In the genomic region with DNA sequence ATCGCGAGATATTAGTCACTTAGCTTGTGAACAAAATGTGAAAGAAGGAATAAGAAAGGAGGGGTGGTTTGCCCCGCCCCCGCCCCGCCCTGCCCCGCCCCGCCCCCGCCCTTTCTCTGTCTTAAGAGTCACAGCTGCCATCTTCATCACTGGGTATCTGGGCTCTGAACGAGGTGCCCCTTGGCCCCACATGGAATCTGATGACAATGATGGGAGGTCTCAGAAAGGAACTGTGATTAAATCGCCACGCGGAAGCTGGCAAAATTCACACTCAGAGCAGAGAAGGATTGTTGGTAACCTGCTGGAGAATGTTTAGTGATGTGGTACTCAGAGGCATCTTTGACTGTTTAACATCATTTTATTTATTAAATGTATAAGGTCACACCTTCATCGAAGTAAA, we compare ENCODE assay signal across 8 mouse cellular contexts.
DNase-seq lines count a peak whose midpoint lies in the region; ATAC-seq and TF ChIP-seq lines count a peak whose summit lies in the region.
"Had no signal": no experiment of that assay in that cellular context is flagged by ENCODE, and none has a peak within 500 bp of the region (broad histone marks: within the 10 kb centered on the region; RNA-seq: fewer than 3 reads in every experiment).

No protein-coding gene starts in this region.

- peak overlapping the region; percentile 30 for H3K4me3 ChIP-seq in kidney, embryonic 15.5 days (replicated peaks)
- H3K4me3 ChIP-seq in forebrain, postnatal 0 days (ENCODE audit: low read depth, low read length) = no peak overlapping the region
- H3K4me3 ChIP-seq in limb, embryonic 12.5 days (replicated peaks) = peak overlapping the region; percentile 24
- H3K4me3 ChIP-seq in neural tube, embryonic 14.5 days (ENCODE audit: low read depth, low read length) = no peak overlapping the region

- no peaks in the 10 kb centered on the region for H3K36me3 ChIP-seq in kidney, embryonic 15.5 days
- H3K36me3 ChIP-seq in forebrain, postnatal 0 days (ENCODE audit: insufficient read depth) = no peaks in the 10 kb centered on the region
- H3K36me3 ChIP-seq in limb, embryonic 12.5 days = no peaks in the 10 kb centered on the region
- no peaks in the 10 kb centered on the region for H3K36me3 ChIP-seq in neural tube, embryonic 14.5 days (ENCODE audit: control insufficient read depth, insufficient read depth, low read length)

- WGBS in kidney, embryonic 15.5 days = 18% methylated on average over 13 of the region's 13 CpGs
- WGBS in forebrain, postnatal 0 days = 30% methylated on average over 13 of the region's 13 CpGs
- WGBS in limb, embryonic 12.5 days = 18% methylated on average over 13 of the region's 13 CpGs
- WGBS in neural tube, embryonic 14.5 days = 21% methylated on average over 13 of the region's 13 CpGs

- peaks cover 9% of the 10 kb centered on the region for H3K4me1 ChIP-seq in kidney, embryonic 15.5 days
- peaks cover 3% of the 10 kb centered on the region; the same call in 1 of the 2 replicates for H3K4me1 ChIP-seq in forebrain, postnatal 0 days (ENCODE audit: insufficient read depth)
- H3K4me1 ChIP-seq in limb, embryonic 12.5 days (replicated peaks) = peaks cover 10% of the 10 kb centered on the region
- peaks cover 10% of the 10 kb centered on the region; the same call in 1 of the 2 replicates for H3K4me1 ChIP-seq in neural tube, embryonic 14.5 days (ENCODE audit: control insufficient read depth, insufficient read depth, low read length)

- H3K9ac ChIP-seq in kidney, embryonic 15.5 days = no peak overlapping the region
- no peak overlapping the region for H3K9ac ChIP-seq in forebrain, postnatal 0 days
- no peak overlapping the region; the same call in 1 of the 2 replicates for H3K9ac ChIP-seq in limb, embryonic 12.5 days (replicated peaks)
- no peak overlapping the region for H3K9ac ChIP-seq in neural tube, embryonic 14.5 days (replicated peaks; ENCODE audit: low read depth, low read length)

- ATAC-seq in kidney, embryonic 15.5 days (replicated peaks; ENCODE audit: low FRiP score) = no peak
- ATAC-seq in forebrain, postnatal 0 days = no peak
- no peak for ATAC-seq in limb, embryonic 12.5 days (ENCODE audit: insufficient number of reproducible peaks, insufficient read depth, low FRiP score, low TSS enrichment, low read depth)
- no peak for ATAC-seq in neural tube, embryonic 14.5 days (ENCODE audit: low read depth)

- no peak for DNase-seq in kidney, adult 11 months
- no peak for DNase-seq in forebrain, postnatal 0 days
- DNase-seq in frontal cortex, adult 2 months (ENCODE audit: extremely low spot score in 1 of 2, low spot score in 1 of 2) = no peak
- DNase-seq in right cerebral cortex, adult 18-20 months = no peak
- DNase-seq: adrenal gland, adult 8-10 months had no signal

- H3K27me3 ChIP-seq in kidney, embryonic 15.5 days = no peaks in the 10 kb centered on the region
- no peaks in the 10 kb centered on the region for H3K27me3 ChIP-seq in forebrain, postnatal 0 days (ENCODE audit: insufficient read depth, low read length)
- H3K27me3 ChIP-seq in limb, embryonic 12.5 days = peaks cover 3% of the 10 kb centered on the region; the same call in 1 of the 2 replicates
- no peaks in the 10 kb centered on the region for H3K27me3 ChIP-seq in neural tube, embryonic 14.5 days (ENCODE audit: control insufficient read depth, insufficient read depth, low read length)

- no peak overlapping the region for H3K27ac ChIP-seq in kidney, embryonic 15.5 days
- H3K27ac ChIP-seq in forebrain, postnatal 0 days (ENCODE audit: low read depth, low read length) = no peak overlapping the region
- H3K27ac ChIP-seq in limb, embryonic 12.5 days = no peak overlapping the region
- no peak overlapping the region for H3K27ac ChIP-seq in neural tube, embryonic 14.5 days (ENCODE audit: low read depth, low read length)

- peak overlapping the region; percentile 63 for H3K4me2 ChIP-seq in kidney, embryonic 15.5 days
- peak overlapping the region; percentile 3; the same call in 1 of the 2 replicates for H3K4me2 ChIP-seq in forebrain, postnatal 0 days (ENCODE audit: low read depth)
- peak overlapping the region; percentile 57 for H3K4me2 ChIP-seq in limb, embryonic 12.5 days
- H3K4me2 ChIP-seq in neural tube, embryonic 14.5 days (ENCODE audit: low read depth, low read length) = peak overlapping the region; percentile 38; the same call in 1 of the 2 replicates

- TF ChIP-seq CTCF in forebrain, postnatal 0 days (IDR thresholded peaks at IDR 0.05; ENCODE audit: low read depth) = no peak

- no peaks in the 10 kb centered on the region for H3K9me3 ChIP-seq in kidney, embryonic 15.5 days (replicated peaks)
- no peaks in the 10 kb centered on the region for H3K9me3 ChIP-seq in forebrain, postnatal 0 days (ENCODE audit: low read length)
- H3K9me3 ChIP-seq in limb, embryonic 12.5 days = no peaks in the 10 kb centered on the region
- no peaks in the 10 kb centered on the region for H3K9me3 ChIP-seq in neural tube, embryonic 14.5 days (ENCODE audit: control insufficient read depth, low read length)

Comparison
In these comparisons a context has a peak if more than half of its experiments do, and no peak if none do; other contexts are left out.
1. H3K4me2 ChIP-seq: peak in every context shown above with its lines; median percentile 63 in kidney, embryonic 15.5 days; 57 in limb, embryonic 12.5 days; 38 in neural tube, embryonic 14.5 days; 3 in forebrain, postnatal 0 days.
2. H3K4me3 ChIP-seq: peak in kidney, embryonic 15.5 days (single experiment) and limb, embryonic 12.5 days (single experiment); none in forebrain, postnatal 0 days (single experiment) and neural tube, embryonic 14.5 days (single experiment).